Mouse (Mus musculus) adrenal gland, postnatal 0 days (tissue): ENCODE data around the gene Pramel5. TPM values are rescaled to one million over a fixed set of nuclear protein-coding genes. Genes with fewer than 3 reads are reported as not detected.

Experiments
- polyA plus RNA-seq: library from polyadenylated mRNA; unstranded; fragments of >200 nt; fragmentation: Nextera tagmentation; extraction: Ambion mirVana; gene quantifications from 2 replicates; pipeline ENCODE4 v1.2.1, GENCODE M21; 2015

Gene Pramel5
- not detected in 2 replicates for polyA plus RNA-seq

DNA sequence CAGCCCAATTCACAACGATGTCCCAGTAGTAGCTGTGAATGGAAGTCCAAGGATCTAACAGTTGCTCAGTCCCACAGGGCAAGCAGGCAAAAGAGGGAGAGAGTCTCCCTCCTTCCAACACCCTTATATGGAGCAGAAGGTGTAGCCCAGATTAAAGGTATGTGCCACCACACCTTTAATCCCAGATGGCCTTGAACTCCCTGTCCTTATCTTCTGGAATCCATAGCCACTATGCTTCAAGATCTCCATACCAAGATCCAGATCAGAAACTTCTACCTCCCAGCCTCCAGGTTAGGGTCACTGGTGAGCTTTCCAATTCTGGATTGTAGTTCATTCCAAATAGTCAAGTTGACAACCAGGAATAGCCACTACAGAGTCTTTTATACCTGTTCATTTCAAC, at the start of gene Pramel5:
Pramel5 (minus strand) TSS at position 101 of the 400 bp plus-strand sequence.

GRCm38 (mm10) chr4:144329949-144330348, 49.7 kb upstream of the Pramel5 start, which contains the start of gene Gm13128:
Gene Gm13128, plus strand, starts transcription at chr4:144330249.

Other genes with a start within 250 kb of the Pramel5 start
- not detected in 2 replicates for gene Pramel4, start 221.4 kb downstream of the Pramel5 start, polyA plus RNA-seq
- not detected in 2 replicates for gene Gm13102, start 174.0 kb downstream of the Pramel5 start, polyA plus RNA-seq
- gene Oog3, start 117.8 kb downstream of the Pramel5 start, polyA plus RNA-seq: not detected in 2 replicates
- not detected in 2 replicates for gene Oog2, start 89.8 kb downstream of the Pramel5 start, polyA plus RNA-seq
- not detected in 2 replicates for gene C87977, start 67.2 kb downstream of the Pramel5 start, polyA plus RNA-seq
- not detected in 2 replicates for gene Gm13128, start 49.8 kb upstream of the Pramel5 start, polyA plus RNA-seq
- gene Gm13119, start 77.5 kb upstream of the Pramel5 start, polyA plus RNA-seq: not detected in 2 replicates
- not detected in 2 replicates for gene Pramef20, start 97.4 kb upstream of the Pramel5 start, polyA plus RNA-seq
- gene Pramef12, start 128.0 kb upstream of the Pramel5 start, polyA plus RNA-seq: not detected in 2 replicates
- not detected in 2 replicates for gene 1700012P22Rik, start 158.3 kb upstream of the Pramel5 start, polyA plus RNA-seq
- not detected in 2 replicates for gene Gm9944, start 172.8 kb upstream of the Pramel5 start, polyA plus RNA-seq
- gene Aadacl3, start 183.3 kb upstream of the Pramel5 start, polyA plus RNA-seq: not detected in 2 replicates
- not detected in 2 replicates for gene 9430007A20Rik, start 239.3 kb upstream of the Pramel5 start, polyA plus RNA-seq